Mouse (Mus musculus) hindbrain, embryonic 16.5 days (tissue): ENCODE measurements at regions not wholly inside any gene's neighbourhood (a gene's known extent, or its start where the extent isn't known, plus 50 kb on each side); places are given as distances from the start of the nearest gene placed in this dataset.

Experiments
- ATAC-seq: fragments of 200-750 bp; cut with Nextera tagmentation; 2 replicates; pipeline ENCODE4 v1.8.0; 2017; ENCODE audit warnings: moderate TSS enrichment, moderate library complexity
- H3K27ac ChIP-seq: fragments of 300-500 bp; sonication (generic); 2 replicates; pipeline ENCODE4 v1.5.1; 2014; ENCODE audit warnings: low read depth, mild to moderate bottlenecking, control low read depth, low read length, moderate library complexity
- H3K27me3 ChIP-seq: fragments of 300-500 bp; sonication (generic); replicated peaks from 2 replicates; pipeline ENCODE4 v1.6.1; 2014; ENCODE audit warnings: low read length; ENCODE audit not compliant: control insufficient read depth, insufficient read depth
- H3K36me3 ChIP-seq: fragments of 300-500 bp; sonication (generic); 2 replicates; pipeline ENCODE4 v1.6.1; 2014; ENCODE audit warnings: mild to moderate bottlenecking, low read length, moderate library complexity, mixed read lengths; ENCODE audit not compliant: control insufficient read depth, insufficient read depth
- H3K4me1 ChIP-seq: fragments of 300-500 bp; sonication (generic); 2 replicates; pipeline ENCODE4 v1.6.1; 2014; ENCODE audit warnings: low read depth, low read length; ENCODE audit not compliant: control insufficient read depth, insufficient read depth
- H3K4me2 ChIP-seq: fragments of 300-500 bp; sonication (generic); 2 replicates; pipeline ENCODE4 v1.6.1; 2014; ENCODE audit warnings: mild to moderate bottlenecking, low read length, control low read depth, moderate library complexity
- H3K4me3 ChIP-seq: fragments of 300-500 bp; sonication (generic); 2 replicates; pipeline ENCODE4 v1.5.1; 2014; ENCODE audit warnings: mild to moderate bottlenecking, low read length, control low read depth, moderate library complexity
- H3K9ac ChIP-seq: fragments of 300-500 bp; sonication (generic); 2 replicates; pipeline ENCODE4 v1.6.1; 2014; ENCODE audit warnings: low read depth, mild to moderate bottlenecking, control low read depth, low read length, moderate library complexity
- H3K9me3 ChIP-seq: fragments of 300-500 bp; sonication (generic); 2 replicates; pipeline ENCODE4 v1.6.1; 2014; ENCODE audit warnings: mild to moderate bottlenecking, low read length, moderate library complexity; ENCODE audit not compliant: control insufficient read depth
- WGBS: fragments of 180-500 bp; shearing (Covaris S2); extraction: QIAGEN DNeasy Blood & Tissue Kit; methylation state at CpG from one replicate; pipeline ENCODE4 v1.1.7; 2014; 5-methylcytosine and 5-hydroxymethylcytosine counted together

DNA sequence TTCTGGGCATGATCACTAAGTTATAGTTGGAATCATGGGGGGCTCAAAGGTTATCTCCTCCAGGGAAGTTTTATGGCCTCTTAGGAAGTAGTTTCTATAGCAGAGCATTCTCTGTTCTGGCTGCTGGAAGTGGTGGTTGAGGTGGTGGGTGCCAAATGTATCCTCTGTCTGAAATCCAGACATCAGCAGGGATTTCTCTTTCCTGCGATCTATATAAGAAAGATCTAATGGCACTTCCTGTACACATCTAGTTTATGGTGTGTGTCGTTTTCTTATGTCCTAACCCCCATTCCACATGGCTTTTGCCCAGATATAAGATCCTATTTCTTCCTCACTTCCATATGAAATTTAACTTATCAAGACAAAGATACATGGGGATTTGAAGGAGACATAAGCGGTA is 300.1 kb upstream of the Frg1 start:
- Histone ChIP-seq H3K36me3 (no peaks in the 10 kb centered on the region), H3K9ac (no peak overlapping the region), H3K27me3 (no peaks in the 10 kb centered on the region), H3K4me1 (peaks cover 4% of the 10 kb centered on the region), H3K27ac (no peak overlapping the region), H3K9me3 (no peaks in the 10 kb centered on the region), H3K4me2 (no peak overlapping the region), H3K4me3 (no peak overlapping the region)
- whole genome bisulfite sequencing = 91% methylated on average over 3 of the region's 3 CpGs
- ATAC-seq = no peak

DNA sequence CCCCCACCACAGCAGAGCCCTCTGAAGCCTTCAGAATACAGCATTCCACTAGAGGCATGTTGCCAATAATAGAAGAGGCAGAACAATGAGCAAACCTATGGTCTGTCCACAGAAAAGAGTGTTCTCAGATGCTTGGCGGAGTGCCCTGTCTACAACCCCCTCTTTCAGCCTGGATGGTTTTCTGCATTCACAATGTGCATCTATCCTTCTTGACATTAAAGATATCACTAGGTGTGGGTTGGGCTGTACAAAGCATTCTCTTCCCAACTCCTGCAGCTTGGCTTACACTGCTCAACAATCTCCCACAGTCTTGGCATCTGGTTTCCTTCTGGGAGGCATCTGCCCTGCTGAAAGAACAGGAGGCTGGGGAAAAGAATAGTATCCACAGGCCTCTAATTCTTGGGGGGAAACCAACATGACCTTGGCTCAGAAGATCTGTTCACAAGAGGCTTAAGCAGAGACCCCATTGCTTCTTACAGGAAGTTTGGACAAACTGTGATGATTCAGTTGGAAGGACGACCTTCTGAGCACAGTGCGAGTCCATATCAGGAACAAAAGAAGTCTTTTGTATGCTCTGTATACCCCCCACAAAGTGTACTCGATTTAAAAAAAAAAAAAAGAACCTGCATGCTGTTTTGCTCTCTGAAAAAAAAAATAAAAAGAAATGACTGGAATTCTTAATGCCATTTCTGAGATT is 296.9 kb upstream of the Frg1 start:
- Histone ChIP-seq H3K4me2 (no peak overlapping the region), H3K4me3 (no peak overlapping the region), H3K36me3 (no peaks in the 10 kb centered on the region), H3K27ac (no peak overlapping the region), H3K9me3 (no peaks in the 10 kb centered on the region), H3K27me3 (peaks cover 2% of the 10 kb centered on the region; the same call in 1 of the 2 replicates), H3K4me1 (peaks cover 4% of the 10 kb centered on the region), H3K9ac (no peak overlapping the region)
- peak; percentile 97 for ATAC-seq
- 23% methylated on average over 4 of the region's 4 CpGs for WGBS

DNA sequence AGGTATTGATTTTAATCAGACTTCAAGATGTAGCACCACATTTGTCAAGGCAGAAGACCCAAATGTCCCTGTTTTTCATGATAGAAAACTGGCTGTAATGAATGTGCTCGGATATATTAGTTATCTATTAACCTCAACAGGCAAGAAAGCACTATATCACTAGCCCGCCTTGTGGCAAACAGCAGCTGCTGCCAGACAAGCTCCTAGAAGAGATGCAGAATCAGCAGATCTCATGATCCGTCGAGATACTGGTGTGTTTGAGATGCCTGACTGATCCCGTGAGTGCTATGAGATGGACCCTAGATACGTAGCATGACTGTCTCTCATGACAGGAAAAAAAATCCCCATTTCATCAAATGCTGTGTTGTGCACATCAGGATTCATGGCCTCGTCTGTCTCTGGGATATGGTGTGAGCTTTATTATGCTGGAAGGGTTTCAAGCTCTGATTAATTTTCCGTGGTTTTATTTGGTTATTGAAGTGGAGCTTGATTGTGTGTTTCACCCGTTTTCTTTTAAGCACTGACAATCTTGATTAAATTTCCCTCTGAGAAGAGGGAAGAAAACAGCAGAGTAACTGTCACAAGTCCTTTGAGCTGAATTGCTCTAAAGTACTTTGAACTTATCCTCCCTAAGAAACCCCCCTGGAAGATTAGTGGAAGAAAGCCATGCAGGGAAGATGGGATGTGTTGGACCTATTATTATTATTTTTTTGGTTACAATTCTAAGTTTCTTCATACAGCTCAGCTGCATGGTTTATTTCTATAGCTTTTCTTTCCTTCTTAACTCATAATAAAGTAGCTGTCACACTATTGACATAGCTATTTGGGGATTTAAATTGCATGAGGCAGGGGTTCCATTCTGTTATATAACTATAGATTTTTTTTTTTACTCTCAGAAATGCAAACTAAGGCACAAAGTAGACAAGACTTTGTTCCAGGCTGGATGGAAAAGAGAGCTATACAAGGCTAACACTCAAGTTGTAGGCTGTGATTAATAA is 287.4 kb upstream of the Frg1 start:
- no peaks in the 10 kb centered on the region for H3K9me3 ChIP-seq
- whole genome bisulfite sequencing = 33% methylated on average over 9 of the region's 9 CpGs
- no peaks in the 10 kb centered on the region for H3K4me1 ChIP-seq
- H3K27ac ChIP-seq = no peak overlapping the region
- H3K36me3 ChIP-seq = no peaks in the 10 kb centered on the region
- no peak overlapping the region for H3K4me3 ChIP-seq
- no peak overlapping the region for H3K4me2 ChIP-seq
- ATAC-seq = peak; percentile 48; the same call in 1 of the 2 replicates
- H3K27me3 ChIP-seq = no peaks in the 10 kb centered on the region
- no peak overlapping the region for H3K9ac ChIP-seq
